Comparison of ENCODE assay signal across 8 mouse cellular contexts in genomic region chr12:69892371-69893251, GRCm38 (mm10). TPM values are rescaled to one million over a fixed set of nuclear protein-coding genes. Genes with fewer than 3 reads are reported as not detected.
DNase-seq lines count a peak whose midpoint lies in the region; ATAC-seq and TF ChIP-seq lines count a peak whose summit lies in the region.

Gene Atl1, plus strand, starts transcription at chr12:69892614.
Gene Map4k5, minus strand, starts transcription at chr12:69893200.

- peaks cover 7% of the 10 kb centered on the region; the same call in 1 of the 2 replicates for H3K79me2 ChIP-seq in heart, adult 2 months (replicated peaks; ENCODE audit: control insufficient read depth, insufficient read depth, low read length)

- peaks cover 39% of the 10 kb centered on the region for H3K4me1 ChIP-seq in embryonic facial prominence, embryonic 13.5 days
- peaks cover 13% of the 10 kb centered on the region for H3K4me1 ChIP-seq in heart, adult 2 months (ENCODE audit: control insufficient read depth, insufficient read depth, low read length)
- H3K4me1 ChIP-seq in limb, embryonic 12.5 days (replicated peaks), result peaks cover 31% of the 10 kb centered on the region
- peaks cover 13% of the 10 kb centered on the region for H3K4me1 ChIP-seq in midbrain, embryonic 14.5 days (ENCODE audit: control insufficient read depth, insufficient read depth, low read length)

- peak within 1 kb of the TSS; percentile 98 for H3K9ac ChIP-seq in embryonic facial prominence, embryonic 13.5 days
- H3K9ac ChIP-seq in heart, adult 2 months (ENCODE audit: low read depth, low read length), result peak within 1 kb of the TSS; percentile 98
- H3K9ac ChIP-seq in limb, embryonic 12.5 days (replicated peaks), result peak within 1 kb of the TSS; percentile 94
- H3K9ac ChIP-seq in midbrain, embryonic 14.5 days (replicated peaks; ENCODE audit: low read length), result peak within 1 kb of the TSS; percentile 96

- H3K27me3 ChIP-seq in embryonic facial prominence, embryonic 13.5 days, result no peaks in the 10 kb centered on the region
- no peaks in the 10 kb centered on the region for H3K27me3 ChIP-seq in heart, adult 2 months (ENCODE audit: control insufficient read depth, insufficient read depth, low read length)
- H3K27me3 ChIP-seq in limb, embryonic 12.5 days, result no peaks in the 10 kb centered on the region
- H3K27me3 ChIP-seq in midbrain, embryonic 14.5 days (ENCODE audit: control insufficient read depth, insufficient read depth, low read length), result no peaks in the 10 kb centered on the region

- TF ChIP-seq EP300 in heart, adult 2 months (IDR thresholded peaks at IDR 0.05; ENCODE audit: insufficient read depth, low read depth, low read length), result 0 out of 2 replicates have a peak, but pooled peaks have one; percentile 29

- under 1% methylated on average over 108 of the region's 118 CpGs for WGBS in embryonic facial prominence, embryonic 13.5 days
- WGBS in heart, adult 2 months, result under 1% methylated on average over 113 of the region's 118 CpGs
- under 1% methylated on average over 117 of the region's 118 CpGs for WGBS in limb, embryonic 12.5 days
- WGBS in midbrain, embryonic 14.5 days, result under 1% methylated on average over 118 of the region's 118 CpGs

- no peak for TF ChIP-seq POLR2A in heart, adult 2 months (IDR thresholded peaks at IDR 0.05; ENCODE audit: insufficient read depth, low read depth, low read length)

- H3K27ac ChIP-seq in embryonic facial prominence, embryonic 13.5 days, result peak within 1 kb of the TSS; percentile 95
- peak within 1 kb of the TSS; percentile 98 for H3K27ac ChIP-seq in heart, adult 2 months
- H3K27ac ChIP-seq in limb, embryonic 12.5 days, result peak within 1 kb of the TSS; percentile 97
- peak within 1 kb of the TSS; percentile 96 for H3K27ac ChIP-seq in midbrain, embryonic 14.5 days (replicated peaks; ENCODE audit: low read depth, low read length)

- H3K9me3 ChIP-seq in embryonic facial prominence, embryonic 13.5 days, result no peaks in the 10 kb centered on the region
- no peaks in the 10 kb centered on the region for H3K9me3 ChIP-seq in limb, embryonic 12.5 days
- H3K9me3 ChIP-seq in midbrain, embryonic 14.5 days (ENCODE audit: control insufficient read depth, low read length), result no peaks in the 10 kb centered on the region

- intact Hi-C loops in heart, adult 2 months (cut with DNase I), result loop anchor here (1.0 to 10.0 kb wide), 3 partner anchors 134 to 528 kb away; no protein-coding TSS in a partner anchor

- peak; percentile 78 for DNase-seq in 416B (ENCODE audit: low read depth)
- peak; percentile 70 to 79 for DNase-seq in adrenal gland, postnatal 4 days (ENCODE audit: low spot score in 2 of 2)
- peak; percentile 93 to 94 for DNase-seq in heart, adult 2 months
- peak; percentile 83 to 88 for DNase-seq in kidney, adult 8-10 months
- peak; percentile 96 for DNase-seq in midbrain, embryonic 14.5 days
- DNase-seq in spleen, adult 12 weeks (ENCODE audit: low spot score), result peak; percentile 85

- TF ChIP-seq CTCF in heart, adult 2 months (IDR thresholded peaks at IDR 0.05), result no peak; the same call in 1 of the 2 replicates

- H3K36me3 ChIP-seq in embryonic facial prominence, embryonic 13.5 days, result no peaks in the 10 kb centered on the region
- peaks cover 8% of the 10 kb centered on the region for H3K36me3 ChIP-seq in heart, adult 2 months (ENCODE audit: control insufficient read depth, insufficient read depth, low read length)
- H3K36me3 ChIP-seq in limb, embryonic 12.5 days, result peaks cover 5% of the 10 kb centered on the region; the same call in 1 of the 2 replicates
- no peaks in the 10 kb centered on the region for H3K36me3 ChIP-seq in midbrain, embryonic 14.5 days (ENCODE audit: control insufficient read depth, insufficient read depth, low read length)

- peak within 1 kb of the TSS; percentile 74 for H3K4me3 ChIP-seq in embryonic facial prominence, embryonic 13.5 days
- H3K4me3 ChIP-seq in heart, adult 2 months, result peak within 1 kb of the TSS; percentile 98
- H3K4me3 ChIP-seq in limb, embryonic 12.5 days (replicated peaks), result peak within 1 kb of the TSS; percentile 90
- H3K4me3 ChIP-seq in midbrain, embryonic 14.5 days (replicated peaks; ENCODE audit: low read depth, low read length), result peak within 1 kb of the TSS; percentile 85

- peak; percentile 90 for ATAC-seq in embryonic facial prominence, embryonic 13.5 days (ENCODE audit: insufficient number of reproducible peaks, insufficient read depth, low FRiP score, low TSS enrichment, low read depth)
- ATAC-seq in limb, embryonic 12.5 days (ENCODE audit: insufficient number of reproducible peaks, insufficient read depth, low FRiP score, low TSS enrichment, low read depth), result peak; percentile 89
- ATAC-seq in midbrain, embryonic 14.5 days (ENCODE audit: low FRiP score, low TSS enrichment), result peak; percentile 95

- peak within 1 kb of the TSS; percentile 72 for H3K4me2 ChIP-seq in embryonic facial prominence, embryonic 13.5 days
- peak within 1 kb of the TSS; percentile 71 for H3K4me2 ChIP-seq in limb, embryonic 12.5 days
- peak within 1 kb of the TSS; percentile 69 for H3K4me2 ChIP-seq in midbrain, embryonic 14.5 days (ENCODE audit: low read length)

RNA-seq across cellular contexts. Expression of gene Atl1, which starts in this region (rescaled TPM):
- total RNA-seq in adrenal gland, postnatal 4 days (2021), result 10 to 100 TPM; 13.7 to 14.3 TPM
- 5.5 and 6.6 TPM in 2 replicates for polyA plus RNA-seq in embryonic facial prominence, embryonic 13.5 days (2015; fragmentation: Nextera tagmentation; extraction: Ambion mirVana)
- total RNA-seq in heart, adult 2 months (2021), result 1 to 10 TPM; 4.0 TPM
- polyA plus RNA-seq in heart, adult 2 months (2012; rRNA removed), result 2.9 and 3.5 TPM in 2 replicates
- polyA plus RNA-seq in limb, embryonic 12.5 days (2016; fragmentation: Nextera tagmentation; extraction: Ambion mirVana), result 5.3 and 5.4 TPM in 2 replicates
- 140 and 157 TPM in 2 replicates for polyA plus RNA-seq in midbrain, embryonic 14.5 days (2014; fragmentation: Nextera tagmentation; extraction: Ambion mirVana)

RNA-seq across cellular contexts. Expression of gene Map4k5, which starts in this region (rescaled TPM):
- total RNA-seq in adrenal gland, postnatal 4 days (2021), result 10 to 100 TPM; 41.2 to 45.8 TPM
- 39.5 and 46.3 TPM in 2 replicates for polyA plus RNA-seq in embryonic facial prominence, embryonic 13.5 days (2015; fragmentation: Nextera tagmentation; extraction: Ambion mirVana)
- total RNA-seq in heart, adult 2 months (2021), result 10 to 100 TPM; 20.0 to 21.7 TPM
- polyA plus RNA-seq in heart, adult 2 months (2012; rRNA removed), result 5.6 and 10.0 TPM in 2 replicates
- polyA plus RNA-seq in limb, embryonic 12.5 days (2016; fragmentation: Nextera tagmentation; extraction: Ambion mirVana), result 48.2 and 51.1 TPM in 2 replicates
- 25.4 and 40.0 TPM in 2 replicates for polyA plus RNA-seq in midbrain, embryonic 14.5 days (2014; fragmentation: Nextera tagmentation; extraction: Ambion mirVana)

Comparison
In these comparisons a context has a peak if more than half of its experiments do, and no peak if none do; other contexts are left out.
1. Peak in every context shown above with its lines: DNase-seq, ATAC-seq, H3K4me3 ChIP-seq and H3K27ac ChIP-seq.
2. RNA of gene Atl1 (polyA plus RNA-seq): 140 to 157 TPM in midbrain, embryonic 14.5 days; 5.5 to 6.6 TPM in embryonic facial prominence, embryonic 13.5 days, 5.3 to 5.4 TPM in limb, embryonic 12.5 days and 2.9 to 3.5 TPM in heart, adult 2 months; every median in the first group is over 10 times any median in the second.